Mouse (Mus musculus) gastrocnemius, adult 8-10 months (tissue): ENCODE measurements at regions not wholly inside any gene's neighbourhood (a gene's known extent, or its start where the extent isn't known, plus 50 kb on each side); places are given as distances from the start of the nearest gene placed in this dataset.
"Not testable (repeated sequence)": the region's sequence is repeated elsewhere in the genome, so short reads cannot be mapped to it uniquely, and the experiment has no call there.

ENCODE experiments used
- DNase-seq, 2 experiments: peaks; one replicate each; pipeline ENCODE4 v3.0.0; 2022; ENCODE audit warnings: low spot score in 2 of 2

DNA sequence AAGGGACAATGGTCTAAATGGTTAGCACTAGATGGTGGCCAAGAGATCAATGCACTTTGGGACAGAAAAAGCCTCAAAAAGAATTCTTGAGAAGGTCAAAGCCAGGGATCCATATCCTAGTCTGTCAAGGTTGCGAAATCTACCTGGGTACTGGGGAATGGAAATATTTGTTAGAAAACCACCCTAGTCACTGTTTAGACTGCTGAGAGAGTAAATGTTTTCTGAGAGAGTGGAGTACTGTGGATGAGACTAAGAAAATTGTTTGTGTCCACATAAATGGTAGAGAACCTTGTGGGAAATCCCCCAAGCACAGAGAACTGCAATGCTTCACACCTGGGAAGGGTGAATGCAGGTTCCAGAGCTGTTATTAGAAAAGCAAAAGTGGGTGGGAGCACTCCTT, 239.5 kb upstream of the Rarb start:
- no peak for DNase-seq

DNA sequence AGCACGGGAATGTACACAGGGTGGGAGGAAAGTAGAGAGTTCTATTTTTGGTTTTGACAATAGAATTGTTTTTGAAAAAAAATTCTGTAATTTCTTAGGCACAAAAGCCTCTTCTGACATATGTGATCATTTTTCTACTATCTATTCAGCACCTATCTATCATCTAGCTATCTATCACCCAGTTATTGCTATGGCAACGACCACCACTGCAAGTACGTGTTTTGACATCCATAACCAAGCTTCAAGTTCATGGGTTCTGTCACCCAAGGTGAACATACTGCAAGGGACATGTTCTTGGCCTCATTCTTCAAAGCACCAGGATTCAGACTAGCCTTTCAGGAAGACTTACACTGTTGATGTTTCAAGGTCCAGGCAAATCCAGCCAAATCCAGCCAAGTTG, 238.4 kb upstream of the Rarb start:
- no peak for DNase-seq

DNA sequence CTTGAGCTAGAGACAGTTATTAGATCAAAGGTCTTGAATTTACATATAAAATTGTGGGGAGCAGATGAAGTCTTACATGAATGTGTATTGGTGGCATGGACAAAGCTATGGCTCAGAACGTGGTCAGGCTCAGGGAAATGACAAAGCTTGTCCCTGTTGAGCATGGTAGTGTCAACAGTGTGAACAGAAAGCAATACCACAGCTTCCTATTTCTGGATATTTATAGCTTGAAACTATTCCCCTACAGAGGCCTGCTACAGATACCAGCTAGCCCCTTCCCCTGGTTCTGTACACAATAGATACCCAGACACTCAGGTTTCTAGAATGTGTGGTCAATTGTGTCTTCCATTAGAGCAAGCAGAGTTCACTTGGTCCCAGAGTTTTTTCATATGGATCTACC, 236.8 kb upstream of the Rarb start:
- no peak for DNase-seq

DNA sequence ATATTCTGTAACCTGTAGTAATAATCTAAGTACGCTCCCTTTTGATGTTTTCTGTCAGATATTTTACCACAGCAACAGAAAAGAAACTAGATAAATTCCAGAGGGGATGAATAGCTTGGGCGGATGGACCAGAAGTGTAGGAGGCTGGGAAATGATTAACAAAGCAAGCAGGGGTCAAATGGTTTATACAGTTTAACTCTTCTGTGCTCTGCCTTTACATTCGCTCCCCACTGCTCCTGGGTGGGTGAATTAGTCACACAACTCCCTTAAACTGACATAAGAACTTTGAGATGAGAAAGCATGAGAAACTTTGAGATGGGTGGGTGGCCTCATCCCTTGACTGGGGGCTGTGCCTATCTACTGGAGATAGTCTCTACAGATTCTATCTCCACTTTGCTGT, 235.4 kb upstream of the Rarb start:
- no peak for DNase-seq

DNA sequence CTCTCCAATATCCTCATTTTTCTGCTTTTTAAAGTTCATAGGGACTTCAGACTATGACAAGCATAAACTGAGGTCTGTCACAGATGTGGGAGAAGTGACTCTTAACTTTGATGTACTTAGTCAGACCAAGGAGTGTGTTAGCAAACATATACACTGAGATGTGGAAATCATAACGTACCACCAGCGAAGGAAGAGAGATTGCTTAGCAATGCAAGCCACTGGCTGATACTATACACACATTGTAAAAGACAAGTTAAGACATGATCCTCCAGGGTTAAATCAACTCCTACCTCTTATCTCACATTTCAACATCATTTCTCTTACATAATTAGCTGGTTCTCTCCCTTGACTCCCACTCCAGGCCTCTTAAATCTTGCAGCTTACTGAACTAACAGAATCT, 227.9 kb upstream of the Rarb start:
- no peak for DNase-seq

DNA sequence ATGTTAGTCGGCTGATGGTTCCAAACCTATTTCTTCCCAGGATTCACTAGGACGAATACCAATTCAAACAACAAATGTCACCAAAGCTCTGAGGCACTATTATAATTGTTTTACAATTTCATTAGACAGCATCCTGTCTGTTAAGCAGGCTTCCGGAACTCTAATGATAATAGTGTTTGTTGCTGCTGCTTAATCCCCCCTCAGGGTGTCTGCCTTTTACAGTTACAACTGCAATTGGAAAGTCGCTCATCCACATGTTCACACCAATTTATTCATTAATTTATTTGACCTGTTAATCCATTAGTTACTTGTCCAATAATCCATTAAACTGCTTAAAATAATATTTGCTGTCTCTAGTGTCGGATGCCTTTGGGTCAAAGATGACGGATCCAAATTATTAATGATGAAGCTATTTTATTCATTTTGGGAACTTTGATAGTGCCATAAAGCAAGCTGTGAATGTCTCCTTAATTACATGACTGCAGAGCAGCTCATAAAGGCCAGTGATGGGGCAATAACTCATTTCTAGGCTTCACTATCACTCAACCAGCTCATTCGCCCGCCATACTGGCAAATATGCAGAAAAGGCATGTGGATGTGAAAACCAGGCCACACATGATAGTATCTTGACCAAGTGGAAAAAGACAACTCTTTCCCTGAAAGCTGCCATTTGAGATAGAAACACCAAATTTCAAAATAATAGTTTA, 226.6 kb upstream of the Rarb start:
- no peak for DNase-seq

DNA sequence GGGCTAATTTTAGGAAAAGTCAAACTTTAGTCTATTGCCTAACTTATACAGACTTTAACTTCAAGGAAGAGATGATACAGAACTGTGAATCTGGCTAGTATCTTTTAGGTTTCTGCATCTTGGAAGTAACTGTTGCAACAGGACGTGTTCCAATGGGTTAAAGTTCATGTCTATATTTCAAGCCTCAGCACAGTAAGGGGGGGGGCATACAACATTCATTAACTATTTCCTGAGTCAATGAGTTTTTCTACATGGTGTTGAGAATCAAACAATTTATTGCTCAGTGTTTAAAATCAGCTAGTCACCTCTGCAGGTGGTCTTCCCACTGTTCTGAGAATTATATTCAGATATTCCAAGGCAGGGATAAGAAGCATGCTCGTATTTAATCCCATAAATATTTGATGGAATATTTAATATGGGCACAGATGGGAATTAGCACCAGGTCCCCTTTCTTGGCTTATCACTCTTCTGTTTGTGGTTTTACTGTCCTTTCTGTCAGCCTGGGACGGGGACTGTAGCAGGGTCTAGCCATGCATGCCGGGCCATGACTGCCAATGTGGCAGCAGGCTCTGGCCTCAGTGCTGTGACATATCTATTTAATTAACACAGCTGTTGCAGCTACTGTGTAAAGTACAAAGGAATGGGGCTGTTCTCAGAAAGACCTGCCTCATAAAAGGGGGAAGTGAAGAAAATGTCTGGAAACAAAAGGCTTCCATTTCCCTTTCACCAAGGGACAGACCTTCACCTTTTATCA, 201.8 kb upstream of the Rarb start:
- no peak for DNase-seq

DNA sequence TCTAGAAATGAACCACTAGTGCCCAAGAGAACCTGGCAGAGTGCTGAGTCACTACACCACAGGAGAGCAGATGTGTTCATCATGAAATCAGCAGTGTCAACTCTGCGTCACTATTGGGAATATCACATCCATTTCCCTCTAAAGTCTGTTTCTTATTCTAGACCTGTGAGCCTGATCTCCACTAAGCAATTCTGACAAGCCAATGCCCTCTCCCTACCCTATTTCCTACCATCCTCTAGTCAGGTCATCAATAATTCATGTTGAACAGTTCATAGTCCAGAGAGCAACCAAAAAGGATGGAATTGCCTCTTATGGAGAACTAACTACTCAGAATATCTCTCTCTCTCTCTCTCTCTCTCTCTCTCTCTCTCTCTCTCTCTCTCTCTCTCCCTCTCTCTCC, 194.0 kb upstream of the Rarb start:
- DNase-seq: no peak

DNA sequence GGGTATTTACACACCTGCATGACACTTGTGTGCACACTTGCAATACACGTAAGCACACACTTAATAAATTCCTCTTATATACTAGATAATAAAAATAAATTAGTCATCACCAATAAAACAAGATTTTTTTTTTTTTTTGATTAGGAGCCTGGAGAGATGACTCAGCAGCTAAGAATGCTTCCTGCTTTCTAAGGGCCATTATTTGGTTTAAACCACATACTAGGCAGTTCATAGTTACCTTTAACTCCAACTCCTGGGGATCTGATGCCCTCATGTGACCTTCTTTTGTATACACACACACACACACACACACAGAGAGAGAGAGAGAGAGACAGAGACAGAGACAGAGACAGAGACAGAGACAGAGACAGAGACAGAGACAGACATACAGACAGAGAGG, 193.2 kb upstream of the Rarb start:
- DNase-seq: no peak

DNA sequence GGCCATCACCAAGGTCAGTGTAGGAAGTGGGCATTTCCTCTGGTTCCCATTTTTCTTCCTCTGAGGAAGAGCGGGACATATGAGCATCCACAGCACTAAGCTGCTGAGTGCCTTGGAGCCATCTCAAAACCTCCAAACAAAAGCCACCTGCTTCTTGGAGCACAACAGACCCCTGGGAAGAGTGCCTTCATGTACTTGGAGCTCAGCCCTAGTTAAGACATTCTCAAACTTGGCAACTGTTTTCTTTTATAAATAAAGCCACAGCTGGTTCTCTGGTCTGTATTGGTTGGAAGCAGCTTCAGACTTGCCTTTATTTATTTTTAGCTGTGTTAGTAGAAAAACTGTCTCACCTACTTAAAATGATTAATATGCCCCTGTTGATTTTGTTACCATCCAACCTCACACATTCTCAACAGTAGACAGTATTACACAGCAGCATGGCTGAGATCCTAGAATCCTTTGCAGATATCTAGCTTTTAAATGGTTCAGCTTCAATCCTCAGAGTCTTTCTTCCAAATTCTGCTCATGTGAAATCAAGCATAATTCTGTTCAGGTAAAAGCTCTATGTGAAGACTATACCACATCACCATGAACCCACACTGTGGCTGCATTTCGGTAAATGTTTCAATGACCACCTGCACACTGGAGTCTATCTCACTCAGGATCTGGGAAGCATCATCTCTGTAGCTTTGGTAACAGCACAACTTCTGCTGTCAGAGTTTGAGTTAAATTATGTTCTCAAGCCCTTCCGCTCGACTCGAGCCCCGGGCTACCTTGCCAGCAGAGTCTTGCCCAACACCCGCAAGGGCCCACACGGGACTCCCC, 186.4 kb upstream of the Rarb start:
- DNase-seq: no peak

DNA sequence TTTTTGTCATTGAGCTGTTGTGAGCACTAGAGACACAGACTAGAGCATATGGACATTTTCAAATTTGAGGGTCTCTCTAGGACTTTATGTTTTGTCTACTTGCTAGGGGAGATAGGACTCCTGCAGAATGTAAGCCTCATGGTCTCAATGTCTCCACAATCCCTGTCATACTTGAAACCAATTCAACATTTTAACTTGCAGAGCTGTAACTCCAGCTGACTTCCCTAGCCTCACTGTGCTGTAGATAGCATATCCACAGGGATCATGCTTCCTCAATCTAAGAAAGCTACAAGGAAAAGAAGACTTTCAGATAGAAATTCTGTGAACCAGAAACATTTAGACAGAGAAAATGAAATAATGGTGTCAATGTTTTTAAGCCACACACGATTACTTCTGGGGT, 185.8 kb upstream of the Rarb start:
- no peak for DNase-seq

DNA sequence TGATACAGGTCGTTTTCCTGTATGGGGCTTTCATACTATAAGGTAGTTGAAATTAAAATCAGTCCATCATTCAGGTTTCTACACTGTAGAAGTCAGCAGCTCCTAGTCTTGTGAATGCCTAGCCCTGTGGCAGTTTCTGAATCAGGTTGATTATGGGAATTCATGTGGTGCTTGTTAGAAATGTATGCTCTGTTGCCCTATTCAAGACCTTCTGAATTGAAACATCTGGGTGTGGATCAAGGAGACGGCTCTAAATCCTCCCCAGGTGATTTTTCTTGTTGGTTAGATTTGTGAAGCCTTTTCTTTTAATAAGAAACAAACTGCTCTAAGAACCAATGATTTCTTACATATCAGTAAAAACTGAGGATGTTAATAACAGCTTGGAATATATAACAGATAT, 177.8 kb upstream of the Rarb start:
- DNase-seq: no peak

DNA sequence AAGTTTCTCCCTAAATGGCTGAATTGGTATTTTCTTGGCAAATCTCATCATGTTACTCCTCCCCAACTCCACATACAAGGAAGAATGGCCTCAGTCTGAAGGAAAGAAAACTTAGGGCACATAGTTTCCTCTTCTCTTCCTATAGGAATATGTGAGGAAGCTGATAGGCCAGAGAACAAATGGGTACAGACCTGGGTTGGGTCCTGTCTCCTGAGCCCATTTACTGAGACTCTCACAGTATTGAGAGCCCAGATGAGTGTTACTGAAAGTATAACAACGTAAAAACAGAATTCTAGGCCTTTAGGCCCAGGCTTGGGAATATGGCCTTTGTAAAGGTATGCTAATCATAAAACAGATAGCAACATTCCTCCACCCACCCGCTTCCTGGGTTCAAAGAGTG, 152.0 kb upstream of the Rarb start:
- DNase-seq: not testable (repeated sequence)

DNA sequence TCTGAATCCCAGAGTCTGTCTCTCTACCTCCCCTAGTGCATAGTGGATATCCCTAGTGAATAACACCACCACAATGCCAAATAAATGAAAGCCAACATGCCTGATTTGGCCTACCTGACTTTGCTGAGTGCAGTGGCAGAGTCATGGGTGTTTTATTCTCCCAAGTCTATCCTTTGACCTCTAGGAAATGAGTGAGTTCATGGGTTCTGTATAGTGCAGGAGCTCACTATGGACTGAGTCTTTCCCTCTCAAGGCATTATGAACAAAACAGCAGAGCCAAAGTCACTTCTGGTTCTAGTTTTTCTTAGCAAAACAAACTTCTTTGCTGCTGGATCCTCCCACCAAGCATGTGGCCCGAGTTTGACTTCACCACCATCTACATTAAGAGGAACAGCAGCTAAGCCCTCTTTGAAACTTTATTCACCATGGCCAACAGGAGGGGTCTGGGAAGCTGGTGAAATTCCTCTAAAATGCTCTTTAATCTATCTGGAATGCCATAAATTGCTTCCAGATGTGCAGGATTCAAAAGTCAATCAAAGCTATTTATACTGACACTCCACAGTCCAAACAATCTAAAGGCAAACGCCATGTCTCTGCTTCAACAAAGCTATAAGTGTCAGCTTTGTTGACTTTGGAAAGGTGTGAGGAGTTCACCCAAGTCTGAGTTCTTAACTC, 145.9 kb upstream of the Rarb start:
- no peak for DNase-seq

DNA sequence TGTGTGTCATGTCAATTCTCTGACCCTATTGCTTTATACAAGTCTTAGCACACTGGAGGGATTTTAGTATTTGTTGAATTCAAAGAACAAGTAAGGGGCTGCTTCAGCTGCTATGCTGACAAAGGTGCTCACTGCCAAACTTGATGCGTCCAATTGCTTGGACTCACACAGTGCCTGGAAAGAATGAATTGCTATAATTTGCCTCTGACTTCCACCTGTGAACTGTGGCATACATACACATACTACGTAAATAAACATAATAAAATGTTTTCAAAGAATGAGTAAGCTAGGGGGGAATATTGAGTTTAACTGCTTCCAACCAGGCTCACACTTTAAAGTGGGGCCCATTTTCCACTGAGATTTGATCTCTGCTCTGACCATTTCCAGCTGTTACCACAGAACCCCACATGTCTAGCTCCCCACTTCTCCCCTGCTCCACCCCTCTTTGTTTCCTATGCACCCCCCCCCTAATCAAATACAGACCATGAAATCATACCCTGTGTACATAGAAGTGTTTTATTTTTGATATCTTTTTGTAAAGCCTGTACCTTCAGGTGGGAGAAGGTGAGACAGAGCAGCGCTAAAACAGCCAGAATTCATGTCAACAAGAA, 143.4 kb upstream of the Rarb start:
- DNase-seq: no peak

DNA sequence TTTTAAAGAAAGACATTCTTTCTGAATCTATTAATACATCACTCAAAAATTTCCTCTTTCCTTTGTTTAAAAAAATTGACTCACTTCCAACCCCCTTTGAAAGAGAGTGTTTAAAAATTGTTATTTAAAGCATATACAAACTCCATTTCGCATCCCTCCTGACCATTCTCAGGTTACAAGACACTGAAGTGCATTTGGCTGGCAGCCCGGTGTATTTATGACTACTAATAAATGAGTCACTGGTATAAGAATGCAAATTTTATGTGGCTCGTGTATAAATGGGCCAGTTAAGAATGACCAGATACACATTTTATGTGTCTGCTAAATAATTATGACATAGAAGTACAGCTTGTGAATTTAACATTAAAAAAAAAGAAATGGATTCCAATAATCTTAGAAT, 138.8 kb upstream of the Rarb start:
- no peak for DNase-seq

DNA sequence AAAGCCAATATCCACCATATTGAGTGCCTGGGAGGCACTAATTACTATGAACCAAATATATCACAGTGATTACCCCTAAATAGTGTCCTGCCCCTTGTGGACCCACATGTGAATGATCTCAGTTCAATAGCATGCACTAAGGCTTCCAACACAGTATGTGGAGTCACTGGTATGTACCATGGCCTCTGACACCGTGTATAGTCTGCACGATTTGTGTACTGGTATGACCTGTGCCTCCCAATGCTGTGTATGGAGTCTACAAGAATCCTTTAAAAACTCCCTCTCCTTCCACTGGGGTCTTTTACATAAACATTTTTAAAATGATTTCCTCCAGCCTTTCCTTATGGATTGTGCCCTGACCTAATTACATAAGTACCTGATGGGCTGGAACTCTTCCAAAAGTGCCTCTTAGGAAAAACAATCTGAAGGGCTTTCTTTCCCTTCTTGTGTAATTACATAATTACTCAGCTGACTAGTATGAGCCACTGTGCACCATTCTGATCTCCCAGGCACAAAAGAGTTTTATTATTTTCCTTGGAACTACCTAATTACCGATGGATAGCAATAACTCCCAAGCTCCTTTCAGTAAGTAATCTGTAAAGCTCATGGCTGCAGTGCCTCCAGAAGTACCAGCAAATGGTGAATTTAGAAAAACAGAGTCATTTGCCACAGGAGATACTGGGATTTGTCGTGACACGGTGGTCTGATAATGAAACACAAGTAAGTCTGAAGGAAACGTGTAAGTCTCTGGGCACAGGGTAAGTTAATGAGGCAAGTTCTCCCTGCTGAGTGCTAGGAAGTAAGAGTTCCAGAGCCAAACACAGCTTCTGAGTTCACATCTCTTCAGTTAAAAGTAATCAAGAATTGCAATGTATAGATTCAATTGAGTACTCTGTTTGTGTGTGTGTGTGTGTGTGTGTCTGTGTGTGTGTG, 135.8 kb upstream of the Rarb start:
- DNase-seq: no peak

DNA sequence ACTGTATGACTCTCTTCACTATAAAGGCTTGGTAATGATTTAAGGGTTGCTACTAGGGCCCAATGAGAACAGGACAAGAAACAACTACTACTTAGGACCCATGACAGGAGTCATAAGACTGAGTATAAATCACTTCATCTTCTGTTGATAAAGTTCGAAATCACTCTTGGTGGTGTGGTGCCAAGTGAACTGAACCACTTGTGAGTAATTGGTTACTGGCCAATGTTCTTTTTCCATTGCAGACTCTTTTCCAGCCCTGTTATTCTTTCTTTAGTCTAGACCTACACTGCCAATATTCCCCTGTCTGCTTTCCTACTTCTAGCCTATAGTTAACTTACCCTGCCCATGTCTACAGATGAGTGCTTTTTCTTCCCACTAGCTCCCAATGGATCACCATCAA, 129.8 kb upstream of the Rarb start:
- no peak for DNase-seq

DNA sequence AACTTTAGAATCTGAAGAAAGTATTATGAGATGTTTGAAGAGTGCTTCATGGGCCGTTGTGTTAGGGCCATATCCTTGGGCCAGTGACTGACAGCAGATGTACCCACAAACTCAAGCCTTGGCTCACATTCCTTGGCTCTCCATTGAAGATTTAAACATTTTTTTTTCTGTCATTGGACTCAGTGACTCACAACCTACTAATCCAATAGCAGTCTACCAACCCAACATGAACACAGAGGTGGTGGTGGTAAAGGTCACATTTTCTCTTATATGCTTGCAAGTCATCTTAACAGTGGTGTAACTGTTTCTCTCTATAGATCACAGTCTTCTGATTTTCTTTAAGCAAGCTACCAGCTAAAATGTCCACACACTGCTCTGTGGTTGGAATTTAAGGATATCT, 125.5 kb upstream of the Rarb start:
- DNase-seq: no peak

DNA sequence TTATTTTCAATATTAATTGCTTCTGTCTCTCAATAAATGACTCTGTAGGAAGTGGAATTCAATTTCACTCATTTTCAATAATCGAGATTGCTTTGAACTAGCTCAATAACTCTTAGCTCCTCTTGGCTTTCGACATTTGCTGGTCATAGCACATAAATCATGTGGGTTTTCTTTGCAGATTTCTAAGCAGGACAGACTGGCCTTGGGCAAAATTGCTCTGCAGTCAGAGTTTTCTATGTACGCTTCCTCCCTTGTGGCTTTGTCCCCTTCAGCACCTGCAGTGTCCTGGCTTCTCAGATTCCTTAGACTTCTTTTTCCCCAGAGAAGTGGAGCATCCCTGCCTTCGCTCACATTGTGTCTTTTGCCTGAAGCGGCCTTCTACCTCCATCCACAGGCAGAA, 124.6 kb upstream of the Rarb start:
- DNase-seq: no peak
